Mouse (Mus musculus): ENCODE results near the gene Nedd8.

DNA sequence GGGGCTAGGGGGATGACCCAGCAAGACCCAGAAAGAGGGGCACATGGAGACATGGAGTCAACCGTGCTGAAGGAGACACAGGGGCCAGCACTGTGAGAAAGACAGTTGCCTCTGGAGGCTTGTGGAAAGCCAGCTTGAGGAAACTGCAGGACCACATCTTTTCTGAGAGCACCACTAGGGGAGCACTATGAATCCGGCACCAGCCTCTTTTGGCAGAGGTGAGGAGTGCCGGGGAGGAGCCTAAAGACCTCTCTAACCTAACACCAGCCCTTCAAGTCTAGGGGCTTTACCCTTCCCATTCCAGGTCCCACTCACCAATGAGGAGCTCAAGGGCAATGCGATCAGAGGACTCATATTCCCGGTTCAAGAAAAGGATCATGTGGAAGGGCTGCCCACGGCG is 39.9 kb upstream of the Nedd8 start:
- no peak for TF ChIP-seq CTCF (IDR thresholded peaks at IDR 0.05; ENCODE audit: low read depth, low read length)
- no peak for TF ChIP-seq POLR2A (IDR thresholded peaks at IDR 0.05; ENCODE audit: borderline replicate concordance, low read depth, low read length)
